Mouse (Mus musculus): ENCODE results near the gene Rtl3. TPM values are rescaled to one million over a fixed set of nuclear protein-coding genes. Genes with fewer than 3 reads are reported as not detected.

Gene Rtl3
- polyA plus RNA-seq, 1 experiment from 2014 or later: 0.76 TPM

GRCm38 (mm10) chrX:106794686-106795085, 45.8 kb downstream of the Rtl3 start:
- Histone ChIP-seq H3K4me1 (replicated peaks; ENCODE audit: control insufficient read depth, insufficient read depth, low read length) (no peaks in the 10 kb centered on the region), H3K9me3 (ENCODE audit: control insufficient read depth, low read length) (no peaks in the 10 kb centered on the region), H3K4me2 (ENCODE audit: low read length) (no peak overlapping the region), H3K9ac (replicated peaks; ENCODE audit: low read depth, low read length) (no peak overlapping the region), H3K4me3 (replicated peaks; ENCODE audit: low read length) (no peak overlapping the region), H3K36me3 (ENCODE audit: control insufficient read depth, insufficient read depth) (no peaks in the 10 kb centered on the region), H3K27ac (ENCODE audit: low read length) (no peak overlapping the region), H3K27me3 (replicated peaks; ENCODE audit: control insufficient read depth, insufficient read depth, low read length) (no peaks in the 10 kb centered on the region)
- no peak for ATAC-seq
- 5% methylated on average over 2 of the region's 2 CpGs for WGBS

Other genes starting within 250 kb of the Rtl3 start
- gene Cysltr1, start 237.0 kb downstream of the Rtl3 start, polyA plus RNA-seq (2015; fragmentation: Nextera tagmentation; extraction: Ambion mirVana): 0.27 and 0.61 TPM in 2 replicates
- 4.5 and 6.3 TPM in 2 replicates for gene Lpar4, start 80.0 kb upstream of the Rtl3 start, polyA plus RNA-seq (2015; fragmentation: Nextera tagmentation; extraction: Ambion mirVana)
- gene P2ry10, start 247.8 kb upstream of the Rtl3 start, polyA plus RNA-seq (2015; fragmentation: Nextera tagmentation; extraction: Ambion mirVana): not detected in 2 replicates